Mouse (Mus musculus): ENCODE data around the gene Ric1. TPM values are rescaled to one million over a fixed set of nuclear protein-coding genes. Genes with fewer than 3 reads are reported as not detected.

Gene Ric1
- total and polyA plus RNA-seq, 3 experiments = 41.0 to 77.2 (median 54.2) TPM

GRCm38 (mm10) chr19:29647651-29648549 is 125.8 kb downstream of the Ric1 start, which contains the start of gene Ermp1 (continued):
- TF ChIP-seq POLR2AphosphoS5 (IDR thresholded peaks at IDR 0.05; ENCODE audit: borderline replicate concordance, low read depth, low read length) (peak; percentile 91; the same call in 1 of the 2 replicates), TAL1 (IDR thresholded peaks at IDR 0.05; ENCODE audit: low read length) (no peak), ZNF384 (IDR thresholded peaks at IDR 0.05; ENCODE audit: low read depth, low read length) (no peak), TCF12 (IDR thresholded peaks at IDR 0.05; ENCODE audit: low read depth, low read length) (peak; percentile 86), POLR2AphosphoS2 (IDR thresholded peaks at IDR 0.05; ENCODE audit: low read length) (peak; percentile 98)

DNA sequence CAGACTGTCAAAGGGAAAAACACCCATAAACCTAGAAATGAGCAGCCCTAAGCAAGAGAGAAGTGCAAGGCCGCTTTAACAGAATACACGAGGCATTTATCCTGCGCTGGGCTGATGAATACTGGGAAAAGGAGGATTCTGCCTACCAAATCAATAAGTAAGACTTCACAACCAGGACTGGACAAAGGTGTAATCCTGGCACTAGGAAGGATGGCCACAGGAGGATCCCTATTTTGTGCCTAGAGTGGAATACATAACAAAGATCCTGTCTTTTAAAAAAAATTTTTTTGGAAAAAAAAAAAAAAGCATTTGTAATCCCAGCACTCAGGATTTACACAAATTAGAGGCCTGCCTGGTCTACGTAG is 126.5 kb downstream of the Ric1 start:
- no peak for DNase-seq (ENCODE audit: low read depth, low spot score)
- Histone ChIP-seq H3K4me1 (ENCODE audit: control insufficient read depth in 1 of 2, insufficient read depth in 2 of 2, low read length in 2 of 2) (peaks cover 15 to 23% of the 10 kb centered on the region in 2 experiments), H3K4me3 (ENCODE audit: control insufficient read depth in 1 of 2, insufficient read depth in 1 of 2, low read depth in 2 of 2, low read length in 2 of 2) (peak overlapping the region; percentile 27 to 69), H3K27ac (ENCODE audit: control insufficient read depth, low read depth, low read length) (peak overlapping the region; percentile 7; the same call in 1 of the 2 replicates), H3K36me3 (ENCODE audit: control insufficient read depth in 1 of 2, insufficient read depth in 2 of 2, low read length in 2 of 2) (peaks cover 23 to 33% of the 10 kb centered on the region in 2 experiments), H3K9ac (ENCODE audit: control insufficient read depth, low read depth, low read length, poor library complexity, severe bottlenecking) (peak overlapping the region; percentile 52), H3K79me2 (ENCODE audit: control insufficient read depth, insufficient read depth, low read length, poor library complexity) (peaks cover 20% of the 10 kb centered on the region), H3K9me3 (replicated peaks; ENCODE audit: insufficient read depth, low read length) (no peaks in the 10 kb centered on the region), H3K27me3 (ENCODE audit: control insufficient read depth in 1 of 2, insufficient read depth in 2 of 2, low read length in 2 of 2) (no peaks in the 10 kb centered on the region)
- no peak; the same call in 1 of the 2 replicates for TF ChIP-seq GATA1 (IDR thresholded peaks at IDR 0.05; ENCODE audit: low read depth, low read length)
- no peak for TF ChIP-seq POLR2A (IDR thresholded peaks at IDR 0.05; ENCODE audit: control insufficient read depth in 1 of 2, insufficient read depth in 1 of 2, low read depth in 1 of 2, low read length in 2 of 2, poor library complexity in 1 of 2)
- no peak; the same call in 1 of the 2 replicates for TF ChIP-seq MAX (IDR thresholded peaks at IDR 0.05; ENCODE audit: low read length)
- TF ChIP-seq POLR2AphosphoS5 (IDR thresholded peaks at IDR 0.05; ENCODE audit: borderline replicate concordance, low read depth, low read length) = no peak
- no peak; the same call in 1 of the 2 replicates for TF ChIP-seq NRF1 (IDR thresholded peaks at IDR 0.05; ENCODE audit: insufficient read depth, low read depth, low read length, poor library complexity, severe bottlenecking)
- TF ChIP-seq CHD1 (IDR thresholded peaks at IDR 0.05; ENCODE audit: low read depth, low read length) = no peak
- no peak for TF ChIP-seq KAT2A (conservative IDR thresholded peaks at IDR 0.05; ENCODE audit: low read depth, low read length)
- no peak for TF ChIP-seq MEF2A (IDR thresholded peaks at IDR 0.05; ENCODE audit: extremely low read depth, insufficient replicate concordance, low read depth, low read length, poor library complexity, severe bottlenecking)
- TF ChIP-seq ZC3H11A (IDR thresholded peaks at IDR 0.05; ENCODE audit: low read depth, low read length) = no peak
- TF ChIP-seq RAD21 (IDR thresholded peaks at IDR 0.05; ENCODE audit: low read depth, low read length) = no peak
- 0 out of 2 replicates have a peak, but pooled peaks have one; percentile 18 for TF ChIP-seq ZKSCAN1 (IDR thresholded peaks at IDR 0.05; ENCODE audit: low read depth, low read length)
- TF ChIP-seq CTCF (IDR thresholded peaks at IDR 0.05 in 2 of 3, conservative IDR thresholded peaks at IDR 0.05 in 1 of 3; ENCODE audit: control insufficient read depth in 1 of 3, insufficient read depth in 1 of 3, low read depth in 2 of 3, low read length in 3 of 3, poor library complexity in 1 of 3, severe bottlenecking in 1 of 3) = no peak
- TF ChIP-seq MYB (IDR thresholded peaks at IDR 0.05; ENCODE audit: low read depth, low read length) = no peak
- peak; percentile 74 for TF ChIP-seq ZNF384 (IDR thresholded peaks at IDR 0.05; ENCODE audit: low read depth, low read length)
- TF ChIP-seq NELFE (IDR thresholded peaks at IDR 0.05; ENCODE audit: low read depth, low read length) = no peak
- no peak for TF ChIP-seq RCOR1 (IDR thresholded peaks at IDR 0.05; ENCODE audit: low read depth, low read length)
- peak; percentile 12; the same call in 1 of the 2 replicates for TF ChIP-seq GABPA (IDR thresholded peaks at IDR 0.05; ENCODE audit: low read depth, low read length)
- TF ChIP-seq SMC3 (IDR thresholded peaks at IDR 0.05; ENCODE audit: low read depth, low read length) = no peak
- no peak; the same call in 1 of the 2 replicates for TF ChIP-seq SIN3A (IDR thresholded peaks at IDR 0.05; ENCODE audit: low read length)
- no peak for TF ChIP-seq ZMIZ1 (IDR thresholded peaks at IDR 0.05; ENCODE audit: low read depth, low read length)
- no peak for TF ChIP-seq TBP (IDR thresholded peaks at IDR 0.05; ENCODE audit: low read depth, low read length)
- peak; percentile 14; the same call in 1 of the 2 replicates for TF ChIP-seq MYC (IDR thresholded peaks at IDR 0.05; ENCODE audit: low read depth, low read length)
- no peak for TF ChIP-seq TCF12 (IDR thresholded peaks at IDR 0.05; ENCODE audit: low read depth, low read length)
- 0 out of 2 replicates have a peak, but pooled peaks have one; percentile 71 for TF ChIP-seq JUND (IDR thresholded peaks at IDR 0.05; ENCODE audit: low read depth, low read length)
- no peak; a peak in 1 of 4 replicates for TF ChIP-seq USF2 (IDR thresholded peaks at IDR 0.05; ENCODE audit: borderline replicate concordance in 1 of 2, insufficient read depth in 1 of 2, low read depth in 1 of 2, low read length in 2 of 2)
- TF ChIP-seq EP300 (IDR thresholded peaks at IDR 0.05; ENCODE audit: low read depth in 1 of 2, low read length in 2 of 2) = peak in 1 of 2 experiments; percentile 64; a peak in 2 of 4 replicates
- TF ChIP-seq POLR2AphosphoS2 (IDR thresholded peaks at IDR 0.05; ENCODE audit: low read length) = no peak
- TF ChIP-seq MAFK (IDR thresholded peaks at IDR 0.05; ENCODE audit: borderline replicate concordance, low read depth, low read length) = no peak
- no peak for TF ChIP-seq UBTF (IDR thresholded peaks at IDR 0.05; ENCODE audit: borderline replicate concordance, insufficient read depth, low read depth, low read length)
- TF ChIP-seq BHLHE40 (IDR thresholded peaks at IDR 0.05; ENCODE audit: borderline replicate concordance, low read depth, low read length) = no peak

Measured in MEL (cell line).